Mouse (Mus musculus): ENCODE measurements around the gene Nceh1.

The Nceh1 gene

DNA sequence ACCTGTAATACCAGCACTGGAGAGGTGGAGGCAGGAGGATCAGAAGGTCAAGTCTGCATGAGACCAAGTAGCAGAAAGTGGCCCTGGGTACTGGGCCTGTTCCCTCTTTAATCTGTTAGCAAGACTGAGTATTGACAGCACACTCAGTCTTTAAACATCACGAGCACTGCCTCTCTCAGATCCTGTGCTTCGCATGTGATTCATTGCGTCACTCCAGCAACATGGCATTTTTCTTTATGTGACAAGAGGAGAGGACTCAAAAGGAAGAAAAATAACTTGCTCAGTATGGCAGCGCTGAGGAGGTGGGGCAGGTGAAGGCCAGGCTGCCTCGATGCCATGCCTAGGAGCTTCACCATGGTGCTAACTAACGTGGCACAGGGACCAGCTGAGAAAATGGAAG is 9.1 kb downstream of the Nceh1 start:
- peak; percentile 24 to 32 for DNase-seq

DNA sequence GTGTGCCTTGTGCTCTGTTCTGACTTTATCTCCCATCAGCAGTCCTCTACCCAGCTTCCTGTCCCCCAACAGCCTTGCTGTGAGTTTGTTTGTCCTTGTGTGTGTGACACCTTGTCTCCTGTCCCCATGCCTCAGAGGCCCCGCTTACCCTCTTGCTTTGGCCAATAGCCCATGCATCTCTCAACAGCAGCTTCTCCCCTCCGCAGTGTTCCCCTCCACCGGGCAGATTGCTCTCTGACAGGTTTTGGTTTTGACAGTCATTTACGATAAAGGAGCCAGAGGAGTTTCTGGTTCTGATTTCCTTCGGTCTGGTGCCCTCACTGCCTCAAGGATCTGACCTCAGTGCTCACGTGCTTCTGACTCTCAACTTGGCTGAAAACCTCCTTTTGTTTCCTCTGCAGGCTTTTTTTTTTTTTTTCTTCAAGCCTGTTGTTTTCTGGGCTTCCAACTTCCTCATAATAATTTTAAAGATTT is 11.1 kb downstream of the Nceh1 start:
- DNase-seq = peak; percentile 33 to 41

DNA sequence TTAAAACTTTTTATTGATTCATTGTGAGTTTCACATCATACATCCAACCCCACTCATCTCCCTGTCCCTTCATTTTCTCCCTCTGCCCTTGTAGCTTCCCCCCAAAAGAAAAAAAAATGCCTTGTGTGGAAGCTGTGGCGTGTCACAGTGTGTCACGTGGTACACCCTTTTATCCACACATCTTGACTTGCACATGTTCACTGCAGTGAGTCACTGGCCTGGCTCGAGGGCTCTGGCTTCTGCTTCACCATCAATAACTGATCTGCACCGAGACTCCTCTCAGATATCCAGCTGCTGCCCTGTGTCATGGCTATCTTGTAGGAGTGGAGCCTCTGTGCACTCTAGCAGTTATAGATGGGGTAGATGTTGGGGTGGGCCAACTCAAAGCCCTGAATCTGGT is 12.4 kb downstream of the Nceh1 start:
- no peak for DNase-seq

DNA sequence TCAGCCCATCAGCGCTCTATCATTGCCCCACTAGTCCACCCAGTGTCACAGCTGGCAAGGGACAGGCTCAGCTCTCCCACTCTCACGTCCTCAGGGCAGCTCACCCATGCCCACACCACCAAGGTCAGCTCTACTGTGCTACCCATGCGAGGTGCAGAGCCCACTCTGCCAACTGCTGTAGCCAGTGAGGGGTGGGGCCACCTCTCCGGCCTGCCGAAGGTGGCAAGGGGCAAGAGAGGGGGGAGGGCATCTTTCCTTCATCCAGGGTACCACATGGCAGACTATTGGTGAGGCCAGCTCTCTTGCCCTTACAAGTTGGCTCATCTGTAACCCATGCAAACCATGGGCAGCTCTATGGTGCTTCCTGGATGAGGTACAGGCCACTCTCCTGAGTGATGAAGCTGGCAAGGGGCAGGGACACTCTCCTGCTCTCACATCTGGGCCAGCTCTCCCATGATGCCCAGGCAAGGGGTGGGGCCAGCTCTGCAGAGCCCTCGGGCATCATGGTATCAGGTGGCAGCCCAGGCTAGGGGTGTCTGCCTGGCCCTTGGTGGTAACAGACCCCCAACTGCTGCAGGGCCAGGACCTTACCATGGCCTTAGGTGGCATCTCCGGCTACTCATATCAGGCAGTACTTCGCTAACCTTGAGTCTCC is 12.9 kb downstream of the Nceh1 start:
- DNase-seq = no peak

DNA sequence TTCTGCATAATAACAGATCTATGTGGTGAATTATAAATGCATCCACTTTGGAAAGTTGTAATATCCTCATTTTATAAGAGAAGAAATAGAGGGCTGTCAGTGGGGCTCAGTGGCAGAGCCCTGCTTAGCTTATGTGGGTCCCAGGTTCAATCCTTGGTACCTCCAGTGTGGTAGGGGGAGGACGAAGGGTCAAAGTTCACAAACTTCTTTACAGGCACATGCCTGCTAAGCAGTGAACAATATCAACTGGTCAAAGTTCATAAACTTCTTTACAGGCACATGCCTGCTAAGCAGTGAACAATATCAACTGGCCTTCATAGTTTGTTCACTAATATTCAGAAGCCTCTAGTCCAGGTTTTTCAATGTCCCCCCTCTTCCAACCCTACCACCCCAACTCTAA is 13.8 kb downstream of the Nceh1 start:
- DNase-seq = no peak

DNA sequence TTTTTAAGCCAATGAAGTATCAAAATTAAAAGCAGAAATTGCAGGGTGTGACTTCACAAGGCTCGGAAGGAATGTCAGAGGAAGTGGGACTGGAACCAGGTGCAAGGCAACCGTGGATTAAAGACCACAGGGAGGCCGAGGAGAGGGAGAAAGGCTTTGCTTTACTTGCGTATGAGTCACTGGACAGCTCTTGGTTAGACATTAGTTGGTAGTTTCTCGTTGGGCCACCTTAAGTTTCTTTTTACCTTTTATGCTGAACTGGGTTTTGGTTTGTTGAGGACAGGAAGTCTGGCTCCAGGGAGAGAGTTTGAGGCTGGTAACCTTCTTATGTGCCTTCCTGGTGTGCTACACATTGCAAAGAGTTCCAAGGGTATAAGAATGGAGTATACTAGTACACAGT is 15.1 kb downstream of the Nceh1 start:
- DNase-seq = no peak

DNA sequence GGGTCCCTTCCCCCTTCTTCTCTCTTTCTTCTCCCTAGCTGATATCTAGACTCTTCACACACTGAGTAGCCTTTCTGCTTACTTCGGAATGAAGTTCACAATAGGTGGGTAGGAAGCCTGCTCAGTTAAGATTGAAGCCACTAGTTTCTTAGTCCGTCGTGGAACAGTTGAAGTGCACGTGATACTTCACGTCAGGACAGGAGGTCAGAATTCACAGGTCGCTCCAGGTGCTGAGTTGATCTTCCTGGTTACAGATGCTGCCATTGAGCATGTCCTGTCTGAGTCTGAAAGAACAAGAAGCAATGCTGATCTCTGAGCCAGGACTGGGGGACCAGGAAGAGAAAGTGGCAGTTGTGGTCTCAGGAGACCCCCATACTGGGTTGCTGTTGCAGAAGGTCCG is 16.4 kb downstream of the Nceh1 start:
- no peak for DNase-seq

DNA sequence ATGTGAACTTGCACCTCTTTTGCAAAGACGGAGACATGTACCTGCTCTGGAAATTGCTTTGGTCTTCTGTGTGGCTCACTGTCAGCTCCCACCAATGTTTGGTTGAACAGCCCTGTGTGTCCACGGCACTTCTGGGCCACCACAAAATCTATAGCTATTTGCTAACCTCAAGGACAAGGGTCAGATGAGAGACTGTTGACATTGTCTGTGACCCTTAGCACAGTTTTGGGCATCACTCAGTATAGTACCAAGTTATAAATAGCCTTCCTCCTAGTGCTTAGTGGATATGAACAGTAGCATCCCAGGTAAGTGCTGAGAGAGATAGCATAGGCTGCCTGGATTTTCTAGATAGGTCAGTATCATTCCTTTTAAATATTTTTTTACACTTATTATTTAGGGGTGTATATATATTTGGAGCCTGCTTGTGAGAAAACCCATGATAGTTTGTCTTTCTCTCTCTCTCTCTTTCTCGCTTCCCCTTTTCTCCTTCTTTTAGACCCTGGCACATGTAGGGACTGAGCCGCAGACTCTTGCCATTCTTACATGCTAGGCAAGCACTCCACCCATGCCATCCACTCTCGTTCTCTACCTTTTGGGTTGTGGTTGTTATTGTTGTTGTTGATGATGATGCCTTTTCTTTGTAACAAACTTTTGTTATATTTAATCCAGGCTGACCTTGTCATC is 19.1 kb downstream of the Nceh1 start:
- DNase-seq = no peak

DNA sequence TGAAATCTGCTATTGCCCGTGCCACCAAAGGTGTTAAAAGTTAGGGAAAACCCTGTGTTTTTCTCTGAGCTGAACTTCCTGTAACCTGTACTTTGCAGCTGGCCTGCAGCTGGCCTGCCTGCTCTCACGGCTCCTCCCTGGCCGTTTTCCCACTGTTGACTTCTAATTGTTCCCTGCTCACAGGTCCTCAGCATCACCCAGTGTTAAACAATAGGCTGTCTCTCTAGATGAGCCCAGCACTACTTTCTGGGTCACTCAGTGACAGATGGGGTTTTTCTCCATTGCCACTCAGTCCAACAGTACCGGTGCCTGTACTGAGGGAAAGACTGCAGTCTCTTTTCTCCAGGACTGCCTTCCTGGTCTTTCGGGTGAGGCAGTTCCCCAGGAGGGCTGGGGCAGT is 22.3 kb downstream of the Nceh1 start:
- no peak for DNase-seq

DNA sequence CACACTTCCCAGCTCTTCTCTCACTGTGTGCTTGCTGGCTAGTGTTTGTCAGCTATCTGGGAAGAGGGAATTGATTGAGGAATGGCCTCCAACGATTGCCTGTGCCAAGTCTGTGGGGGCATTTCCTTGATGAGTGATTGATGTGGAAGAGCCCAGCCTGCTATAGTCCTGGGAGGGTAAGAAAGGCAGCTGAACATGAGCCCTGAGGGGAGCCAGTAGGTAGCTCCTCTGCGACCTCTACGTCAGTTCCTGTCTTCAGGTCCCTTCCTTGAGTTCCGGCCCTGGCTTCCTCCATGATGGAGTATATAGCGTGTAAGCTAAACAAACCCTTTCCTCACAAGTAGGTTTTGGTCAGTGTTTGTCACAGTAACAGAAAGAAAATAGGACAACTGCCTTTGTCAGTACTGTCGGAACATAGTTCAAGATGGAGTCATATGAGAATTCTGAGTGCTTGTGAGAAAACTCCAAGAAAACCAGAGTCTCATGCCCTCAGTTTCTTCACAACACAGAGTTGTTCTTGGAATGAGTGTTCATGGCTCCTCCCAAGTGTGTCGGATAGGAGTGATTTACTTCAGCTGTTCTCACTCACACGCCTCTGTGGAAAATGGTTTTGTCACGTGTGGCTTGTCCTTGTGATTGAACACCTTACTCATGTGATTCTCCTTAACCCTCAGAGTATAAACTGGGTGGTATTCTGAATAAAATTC is 22.9 kb downstream of the Nceh1 start:
- no peak for DNase-seq

DNA sequence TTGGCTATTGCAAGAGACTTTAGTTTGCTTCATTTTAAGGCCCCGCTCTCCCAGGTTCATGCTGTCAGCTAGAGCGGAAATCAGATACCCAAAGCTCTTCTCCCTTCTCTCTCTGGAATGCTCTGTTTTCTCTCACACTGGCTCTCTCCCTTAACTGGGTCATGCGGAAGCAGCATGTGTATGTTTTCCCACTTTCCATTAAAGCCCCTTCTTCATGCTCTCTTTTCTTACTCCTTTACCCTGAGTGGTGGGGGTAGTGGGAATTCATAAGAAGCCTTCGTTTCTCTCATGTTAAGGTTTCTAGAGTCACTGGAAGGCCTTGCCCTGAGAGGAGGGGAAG is 23.4 kb downstream of the Nceh1 start:
- DNase-seq = no peak

DNA sequence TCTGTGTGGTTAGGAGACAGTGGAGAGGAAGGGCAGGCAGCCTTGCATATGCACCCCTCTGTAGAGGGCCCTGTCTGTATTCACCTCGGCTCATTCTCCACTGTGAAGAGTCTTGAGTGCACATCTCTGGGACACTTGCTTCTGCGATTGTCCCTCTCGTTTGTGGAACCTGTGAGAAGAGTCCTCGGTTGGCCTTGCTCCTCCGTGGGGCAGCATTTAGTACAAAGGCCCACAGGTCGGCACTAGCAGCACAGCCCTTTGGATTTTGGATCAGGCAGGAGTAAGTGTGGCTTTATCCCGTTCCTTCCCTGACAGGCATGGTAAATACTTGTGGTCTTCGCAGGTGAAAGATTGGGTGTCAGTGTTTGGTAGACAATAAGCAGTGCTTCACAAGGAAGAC is 23.8 kb downstream of the Nceh1 start:
- no peak for DNase-seq

DNA sequence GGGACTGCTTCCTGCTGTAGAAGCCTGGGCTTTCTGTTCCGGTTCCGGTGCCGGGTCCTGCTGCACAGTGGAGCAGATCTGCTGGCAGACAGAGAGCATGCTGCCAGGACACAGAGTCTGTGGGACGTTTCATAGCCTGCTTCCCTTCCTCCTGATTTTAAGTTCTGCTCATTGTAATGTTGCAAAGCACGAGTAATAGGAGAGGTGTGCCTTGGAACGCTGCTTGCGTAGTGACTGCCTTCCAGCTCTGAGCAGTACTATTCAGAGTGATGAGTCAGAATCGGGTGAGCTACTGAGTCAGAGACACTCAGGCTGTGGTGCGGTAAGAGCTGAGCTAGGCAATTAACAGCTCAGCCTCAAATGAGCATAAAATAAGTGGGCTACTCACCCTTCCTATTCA is 26.9 kb downstream of the Nceh1 start:
- DNase-seq = no peak

DNA sequence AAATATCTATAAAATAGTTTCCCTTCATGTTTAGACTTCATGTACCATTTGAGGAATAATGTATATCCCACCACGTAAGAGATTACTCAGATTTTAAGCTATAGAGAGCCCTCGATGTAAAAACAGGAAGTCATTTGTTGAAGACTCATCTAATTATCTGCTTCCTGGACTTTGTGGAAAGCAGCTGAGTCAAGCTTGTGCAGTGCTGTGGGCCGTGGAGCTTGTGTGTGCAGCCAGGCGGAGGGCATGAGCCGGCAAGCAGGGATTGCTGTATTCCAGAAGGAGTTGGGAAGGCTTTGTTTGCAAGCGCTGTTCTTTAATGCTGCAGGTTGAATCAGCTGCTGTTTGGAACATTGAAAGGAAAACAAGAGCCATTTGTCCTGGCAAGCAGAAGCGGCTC is 27.5 kb downstream of the Nceh1 start:
- DNase-seq = no peak

DNA sequence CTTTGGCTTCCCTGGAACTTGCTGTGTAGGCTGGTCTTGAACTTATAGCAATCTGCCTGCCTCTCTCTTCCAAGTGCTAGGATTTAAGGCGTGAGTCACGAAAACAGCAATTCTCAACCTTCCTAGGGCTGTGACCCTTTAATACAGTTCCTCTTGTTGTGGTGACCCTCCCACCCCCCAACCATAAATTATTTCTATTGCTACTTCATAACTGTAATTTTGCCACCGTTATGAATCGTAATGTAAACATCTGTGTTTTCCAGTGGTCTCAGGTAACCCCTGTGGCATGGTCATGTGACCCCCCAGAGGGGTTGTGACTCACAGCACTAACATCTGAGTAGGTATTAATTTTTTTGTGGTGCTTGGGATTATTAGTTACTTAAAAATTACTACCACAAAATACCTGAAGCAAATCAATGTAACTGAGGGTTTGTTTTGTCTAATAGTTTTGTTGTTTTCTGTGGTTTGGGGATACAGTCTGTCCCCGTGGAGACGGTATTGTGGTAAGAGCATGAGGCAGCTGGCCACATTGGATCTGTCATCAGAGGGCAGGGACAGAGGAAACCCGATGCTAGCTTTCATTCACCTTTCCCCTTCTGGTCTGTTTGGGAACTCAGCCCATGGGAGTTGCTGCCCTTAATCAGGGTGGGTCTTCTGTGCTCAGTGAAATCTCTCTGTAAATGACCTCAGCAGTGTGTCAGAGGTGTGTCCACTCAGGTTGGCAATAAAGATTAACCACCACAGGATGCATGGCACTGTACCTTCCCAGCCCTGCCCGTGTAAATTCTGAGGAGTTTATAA is 31.5 kb downstream of the Nceh1 start:
- DNase-seq = peak in 1 of 2 experiments; percentile 15

DNA sequence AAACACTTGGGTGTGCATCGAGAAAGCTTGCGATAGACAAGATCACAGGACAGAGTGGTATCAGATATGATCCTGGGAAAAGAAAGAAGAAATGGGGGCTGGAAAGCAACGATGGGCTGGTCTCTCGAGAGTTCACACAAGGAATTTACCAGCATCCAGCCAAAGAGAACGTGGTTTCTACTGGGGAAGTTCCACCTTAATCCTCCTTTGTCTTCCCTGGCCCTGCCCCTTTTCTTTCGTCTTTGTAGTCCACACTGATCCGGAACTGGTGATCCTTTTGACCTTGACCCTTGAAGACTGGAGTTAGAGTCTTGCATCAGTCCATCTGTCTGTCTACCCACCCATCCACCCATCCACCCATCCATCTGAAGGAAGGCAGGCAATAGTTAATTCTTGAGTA is 34.6 kb downstream of the Nceh1 start:
- DNase-seq = no peak

DNA sequence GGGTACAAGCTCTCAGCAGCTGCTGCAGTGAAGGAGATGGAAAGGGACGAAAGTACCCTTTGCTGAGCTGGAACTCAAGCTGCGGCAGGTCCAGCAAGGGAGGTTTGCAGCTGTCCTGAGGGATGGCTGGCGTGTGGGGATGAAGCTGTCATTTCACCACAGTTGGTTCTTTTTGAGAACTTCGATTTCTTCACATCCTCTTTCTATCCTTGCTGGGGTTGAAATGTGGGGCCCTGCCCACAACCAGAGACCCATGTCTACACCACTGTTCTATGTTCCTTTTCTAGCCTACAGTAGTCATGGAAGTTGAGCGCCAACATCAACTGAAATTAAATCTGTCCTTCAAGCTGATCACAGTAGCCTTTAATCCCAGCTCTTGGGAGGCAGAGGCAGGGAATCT is 35.8 kb downstream of the Nceh1 start:
- peak in 1 of 2 experiments; percentile 18 for DNase-seq

DNA sequence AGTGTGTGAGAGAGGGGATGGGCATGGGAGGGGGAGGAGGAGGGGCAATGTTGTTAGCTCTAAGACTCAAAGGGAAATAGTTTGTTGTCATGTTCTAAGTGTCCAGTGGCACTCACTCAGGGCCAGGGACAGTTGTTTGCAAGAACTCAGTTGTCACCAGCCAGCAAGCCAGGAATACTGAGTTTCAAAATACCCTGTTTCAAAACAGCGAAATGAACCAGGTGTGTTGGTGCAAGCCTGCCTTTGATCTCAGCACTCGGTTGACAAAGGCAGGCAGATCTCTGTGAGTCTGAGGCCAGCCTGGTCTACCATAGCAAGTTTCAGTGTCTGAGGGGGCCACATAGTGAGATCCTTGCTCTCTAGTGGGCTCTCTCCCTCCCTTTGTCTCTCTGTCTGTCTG is 39.3 kb downstream of the Nceh1 start:
- no peak for DNase-seq

DNA sequence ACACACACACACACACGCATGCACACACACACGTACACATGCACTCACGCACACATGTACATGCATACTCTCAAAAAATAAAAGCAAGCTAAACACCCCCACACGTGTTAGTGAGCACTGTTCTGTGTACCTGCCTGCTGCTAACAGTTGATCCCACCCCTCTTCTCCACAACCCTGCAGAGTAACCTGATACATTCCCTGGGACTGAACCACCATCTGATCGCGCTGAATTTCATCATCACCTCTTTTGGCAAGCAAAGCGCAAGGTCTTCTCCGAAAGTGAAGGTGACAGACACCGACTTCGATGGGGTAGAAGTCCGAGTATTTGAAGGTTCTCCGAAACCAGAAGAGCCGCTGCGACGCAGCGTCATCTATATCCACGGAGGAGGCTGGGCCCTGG is 39.7 kb downstream of the Nceh1 start:
- no peak for DNase-seq

DNA sequence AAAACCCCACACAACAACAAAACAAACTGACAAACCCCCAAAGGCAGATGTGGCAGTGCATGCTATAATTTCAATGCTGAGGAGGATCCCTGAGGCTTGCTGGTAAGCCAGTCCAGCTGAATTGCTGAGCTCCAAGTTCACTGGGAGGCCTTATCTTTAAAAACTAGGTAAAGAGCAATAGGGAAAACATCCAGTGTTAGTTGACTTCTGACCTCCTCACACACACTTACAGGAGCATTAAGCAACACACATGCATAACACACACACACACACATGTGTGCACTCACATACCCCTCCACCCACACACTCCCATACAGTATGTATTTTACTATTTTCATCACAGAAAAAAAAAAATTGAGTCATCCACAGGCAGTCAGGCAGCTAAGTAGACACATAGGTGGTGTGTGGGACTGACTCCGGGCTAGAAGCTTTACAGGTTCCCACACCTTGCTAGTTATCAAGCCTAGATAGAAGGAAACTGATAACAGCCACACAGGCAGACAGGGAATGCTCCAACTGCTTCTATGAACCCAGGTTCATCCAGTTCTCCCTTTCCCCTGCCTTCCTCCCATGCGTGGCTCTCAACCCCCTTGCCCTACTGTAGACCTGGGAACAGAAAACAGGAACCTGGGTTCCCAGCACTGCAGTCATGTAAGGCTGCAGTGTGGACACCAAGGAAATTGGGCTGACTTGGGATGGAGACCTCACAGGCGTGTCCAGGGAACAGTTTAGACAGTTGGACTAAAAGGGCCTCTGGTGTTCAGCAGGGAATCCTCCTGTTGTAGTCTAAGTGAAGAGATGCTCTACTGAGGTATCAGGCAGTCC is 45.1 kb downstream of the Nceh1 start:
- no peak for DNase-seq

DNA sequence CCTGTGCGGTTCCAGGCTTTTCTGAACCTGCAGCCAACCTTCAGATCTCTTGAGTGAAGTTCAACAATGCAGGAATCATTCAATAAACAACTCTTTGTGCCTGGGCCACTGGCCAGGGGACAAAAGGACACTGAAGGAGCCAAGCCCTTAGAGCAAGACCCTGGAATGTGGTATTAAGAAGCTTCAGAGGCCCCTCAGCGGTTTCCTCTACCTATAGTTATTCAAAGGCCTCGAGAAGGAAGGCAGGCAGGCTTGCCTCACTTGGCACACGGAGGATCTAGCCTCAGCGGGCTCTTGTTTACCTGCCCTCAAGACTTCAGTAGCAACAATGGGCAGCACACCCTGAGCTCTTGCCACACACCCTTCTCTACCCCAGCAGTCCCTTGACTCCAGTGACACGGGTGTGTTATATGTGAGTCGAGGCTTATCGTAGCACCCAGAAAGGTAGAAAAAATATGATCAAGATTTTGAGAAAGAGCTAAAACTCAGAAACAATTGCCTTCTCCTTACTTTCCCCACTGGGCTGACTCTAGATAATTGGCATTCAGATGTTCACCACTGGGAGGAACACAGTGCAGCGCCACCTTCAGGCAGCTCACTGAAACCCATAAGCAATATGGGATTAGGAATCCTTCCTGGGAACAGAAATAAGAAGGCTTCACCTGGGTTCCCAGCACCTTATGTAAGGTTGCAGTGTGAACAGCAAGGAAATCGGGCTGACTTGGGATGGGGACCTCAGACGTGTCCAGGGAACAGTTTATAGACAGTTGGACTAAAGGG is 46.0 kb downstream of the Nceh1 start:
- peak; percentile 38 to 74 for DNase-seq

DNA sequence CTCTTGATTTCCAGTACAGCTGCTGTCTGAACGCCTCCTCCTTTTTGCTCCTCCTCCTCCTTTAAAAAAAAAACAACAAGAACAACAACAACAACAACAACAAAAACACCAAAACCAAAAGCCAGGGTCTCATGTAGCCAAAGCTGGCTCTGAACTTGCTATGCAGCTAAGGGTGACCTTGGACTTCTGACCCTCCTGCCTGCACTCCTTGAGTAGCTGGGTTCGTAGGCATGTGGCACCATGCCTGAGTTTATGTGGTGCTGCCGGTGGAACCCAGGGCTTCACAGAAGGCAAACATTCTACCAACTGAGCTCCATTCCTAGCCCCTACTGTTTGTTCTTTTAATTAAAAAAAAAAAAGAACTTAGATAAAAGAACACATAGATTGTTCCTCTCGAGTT is 50.6 kb downstream of the Nceh1 start:
- no peak for DNase-seq

All from lung, postnatal 4 days (tissue).